Mouse (Mus musculus): ENCODE data around the gene Lrrc23.

Gene Lrrc23

GRCm38 (mm10) chr6:124740211-124740887 lies 39.2 kb downstream of the Lrrc23 start:
- DNase-seq, result no peak

GRCm38 (mm10) chr6:124739231-124739796 lies 40.2 kb downstream of the Lrrc23 start:
- peak; percentile 41 for DNase-seq

- peak; percentile 71 for DNase-seq
These were observed 41.0 kb downstream of the Lrrc23 start, which contains the start of gene Ptpn6 for GRCm38 (mm10) chr6:124738511-124739023. Gene Ptpn6, minus strand, starts transcription at chr6:124738714.

GRCm38 (mm10) chr6:124737040-124737439 lies 42.5 kb downstream of the Lrrc23 start:
- no peak for DNase-seq

GRCm38 (mm10) chr6:124734417-124734816 lies 45.1 kb downstream of the Lrrc23 start:
- DNase-seq, result no peak

- DNase-seq, result peak; percentile 84
These were observed 46.8 kb downstream of the Lrrc23 start for GRCm38 (mm10) chr6:124732476-124733370.

- DNase-seq, result no peak
These were observed 48.5 kb downstream of the Lrrc23 start for GRCm38 (mm10) chr6:124731038-124731437.

GRCm38 (mm10) chr6:124729850-124730705 lies 49.4 kb downstream of the Lrrc23 start:
- DNase-seq, result no peak

GRCm38 (mm10) chr6:124728621-124729020 lies 50.9 kb downstream of the Lrrc23 start:
- no peak for DNase-seq

- DNase-seq, result no peak
These were observed 55.1 kb downstream of the Lrrc23 start for GRCm38 (mm10) chr6:124724472-124724871.

GRCm38 (mm10) chr6:124723541-124723940 lies 56.0 kb downstream of the Lrrc23 start:
- DNase-seq, result no peak

GRCm38 (mm10) chr6:124722876-124723473 lies 56.6 kb downstream of the Lrrc23 start:
- DNase-seq, result no peak

- peak; percentile 60 for DNase-seq
These were observed 58.6 kb downstream of the Lrrc23 start for GRCm38 (mm10) chr6:124720904-124721303.
